Mouse (Mus musculus) thymus, adult 18-20 months (tissue): ENCODE results near the gene Zzz3.

Source experiments
- DNase-seq, 2 experiments: peaks; one replicate each; pipeline ENCODE4 v3.0.0; 2022; ENCODE audit warnings: mixed read lengths in 2 of 2

Zzz3 gene

GRCm38 (mm10) chr3:152395350-152396277, at the start of gene Zzz3:
Zzz3 (plus strand) TSS chr3:152395473.
- peak; percentile 84 to 86 for DNase-seq

- DNase-seq, result peak; percentile 88 to 90
Observed at GRCm38 (mm10) chr3:152345732-152346632, 49.3 kb upstream of the Zzz3 start, which contains the start of gene Usp33. Usp33 (plus strand) TSS chr3:152346478.

GRCm38 (mm10) chr3:152346633-152347141, 48.6 kb upstream of the Zzz3 start:
- peak in 1 of 2 experiments; percentile 21 for DNase-seq

GRCm38 (mm10) chr3:152347227-152347626, 48.0 kb upstream of the Zzz3 start:
- DNase-seq, result no peak

GRCm38 (mm10) chr3:152348011-152348830, 47.1 kb upstream of the Zzz3 start:
- DNase-seq, result no peak

GRCm38 (mm10) chr3:152350431-152350830, 44.8 kb upstream of the Zzz3 start:
- no peak for DNase-seq

- DNase-seq, result no peak
Observed at GRCm38 (mm10) chr3:152350966-152351365, 44.3 kb upstream of the Zzz3 start.

GRCm38 (mm10) chr3:152352289-152352688, 43.0 kb upstream of the Zzz3 start:
- no peak for DNase-seq

- no peak for DNase-seq
Observed at GRCm38 (mm10) chr3:152353434-152354177, 41.7 kb upstream of the Zzz3 start.

- no peak for DNase-seq
Observed at GRCm38 (mm10) chr3:152355361-152355760, 39.9 kb upstream of the Zzz3 start.

GRCm38 (mm10) chr3:152356751-152357150, 38.5 kb upstream of the Zzz3 start:
- DNase-seq, result no peak

- no peak for DNase-seq
Observed at GRCm38 (mm10) chr3:152359151-152359550, 36.1 kb upstream of the Zzz3 start.

- DNase-seq, result no peak
Observed at GRCm38 (mm10) chr3:152364181-152364580, 31.1 kb upstream of the Zzz3 start.

GRCm38 (mm10) chr3:152376063-152376462, 19.2 kb upstream of the Zzz3 start:
- no peak for DNase-seq

- DNase-seq, result no peak
Observed at GRCm38 (mm10) chr3:152384106-152384505, 11.2 kb upstream of the Zzz3 start.

GRCm38 (mm10) chr3:152396278-152396987, 1.2 kb downstream of the Zzz3 start:
- DNase-seq, result peak; percentile 94 to 96

- DNase-seq, result peak in 1 of 2 experiments; percentile 34
Observed at GRCm38 (mm10) chr3:152396988-152397314, 1.7 kb downstream of the Zzz3 start.

GRCm38 (mm10) chr3:152397335-152397940, 2.2 kb downstream of the Zzz3 start:
- no peak for DNase-seq

GRCm38 (mm10) chr3:152400441-152400840, 5.2 kb downstream of the Zzz3 start:
- DNase-seq, result no peak

GRCm38 (mm10) chr3:152400875-152401274, 5.6 kb downstream of the Zzz3 start:
- no peak for DNase-seq
